Mouse (Mus musculus): ENCODE results near the gene Dpf3. TPM values are rescaled to one million over a fixed set of nuclear protein-coding genes. Genes with fewer than 3 reads are reported as not detected.

Gene Dpf3
- polyA plus RNA-seq, 1 experiment from 2014 or later, result 3.0 TPM

- 0 out of 2 replicates have a peak, but pooled peaks cover 3% of the 10 kb centered on the region for H3K9me3 ChIP-seq
- H3K4me1 ChIP-seq, result 0 out of 2 replicates have a peak, but pooled peaks cover 5% of the 10 kb centered on the region
- no peak overlapping the region for H3K4me3 ChIP-seq
- no peak for ATAC-seq (ENCODE audit: insufficient number of reproducible peaks, insufficient read depth, low FRiP score, low TSS enrichment, low read depth)
- H3K9ac ChIP-seq, result no peak overlapping the region
- H3K27ac ChIP-seq, result no peak overlapping the region
- H3K36me3 ChIP-seq, result no peaks in the 10 kb centered on the region
- no peak overlapping the region for H3K4me2 ChIP-seq
- H3K27me3 ChIP-seq, result no peaks in the 10 kb centered on the region
- 74% methylated on average over 4 of the region's 4 CpGs for WGBS
Observed at GRCm38 (mm10) chr12:83496336-83496735, 8.8 kb upstream of the Dpf3 start.

GRCm38 (mm10) chr12:83495961-83496282, 8.4 kb upstream of the Dpf3 start:
- H3K9me3 ChIP-seq, result 0 out of 2 replicates have a peak, but pooled peaks cover 4% of the 10 kb centered on the region
- 35% methylated on average over 9 of the region's 9 CpGs for WGBS
- no peaks in the 10 kb centered on the region for H3K36me3 ChIP-seq
- H3K9ac ChIP-seq, result no peak overlapping the region
- 0 out of 2 replicates have a peak, but pooled peaks cover 5% of the 10 kb centered on the region for H3K4me1 ChIP-seq
- ATAC-seq (ENCODE audit: insufficient number of reproducible peaks, insufficient read depth, low FRiP score, low TSS enrichment, low read depth), result no peak
- no peaks in the 10 kb centered on the region for H3K27me3 ChIP-seq
- H3K4me2 ChIP-seq, result no peak overlapping the region
- no peak overlapping the region for H3K27ac ChIP-seq
- no peak overlapping the region for H3K4me3 ChIP-seq

GRCm38 (mm10) chr12:83495248-83495960, 7.9 kb upstream of the Dpf3 start:
- no peaks in the 10 kb centered on the region for H3K27me3 ChIP-seq
- 70% methylated on average over 4 of the region's 4 CpGs for WGBS
- no peak for ATAC-seq (ENCODE audit: insufficient number of reproducible peaks, insufficient read depth, low FRiP score, low TSS enrichment, low read depth)

GRCm38 (mm10) chr12:83494196-83494595, 6.7 kb upstream of the Dpf3 start:
- Histone ChIP-seq H3K36me3 (no peaks in the 10 kb centered on the region), H3K9me3 (0 out of 2 replicates have a peak, but pooled peaks cover 4% of the 10 kb centered on the region), H3K4me1 (no peaks in the 10 kb centered on the region), H3K9ac (no peak overlapping the region), H3K4me2 (no peak overlapping the region), H3K4me3 (no peak overlapping the region), H3K27ac (no peak overlapping the region), H3K27me3 (peaks cover 7% of the 10 kb centered on the region)
- 79% methylated on average over 9 of the region's 9 CpGs for WGBS
- no peak for ATAC-seq (ENCODE audit: insufficient number of reproducible peaks, insufficient read depth, low FRiP score, low TSS enrichment, low read depth)

More at GRCm38 (mm10) chr12:83495248-83495960, 7.9 kb upstream of the Dpf3 start:
- H3K4me2 ChIP-seq, result no peak overlapping the region
- no peak overlapping the region for H3K27ac ChIP-seq
- no peaks in the 10 kb centered on the region for H3K36me3 ChIP-seq
- 0 out of 2 replicates have a peak, but pooled peaks cover 3% of the 10 kb centered on the region for H3K4me1 ChIP-seq
- H3K9ac ChIP-seq, result no peak overlapping the region
- H3K9me3 ChIP-seq, result 0 out of 2 replicates have a peak, but pooled peaks cover 4% of the 10 kb centered on the region
- H3K4me3 ChIP-seq, result no peak overlapping the region

- ATAC-seq (ENCODE audit: insufficient number of reproducible peaks, insufficient read depth, low FRiP score, low TSS enrichment, low read depth), result no peak
- no peak overlapping the region for H3K4me2 ChIP-seq
- H3K4me3 ChIP-seq, result no peak overlapping the region
- 76% methylated on average over 3 of the region's 3 CpGs for WGBS
- H3K4me1 ChIP-seq, result peaks cover 13% of the 10 kb centered on the region
- H3K36me3 ChIP-seq, result no peaks in the 10 kb centered on the region
- H3K27me3 ChIP-seq, result peaks cover 21% of the 10 kb centered on the region
- 0 out of 2 replicates have a peak, but pooled peaks cover 4% of the 10 kb centered on the region for H3K9me3 ChIP-seq
- no peak overlapping the region for H3K9ac ChIP-seq
- H3K27ac ChIP-seq, result no peak overlapping the region
Observed at GRCm38 (mm10) chr12:83492808-83493207, 5.3 kb upstream of the Dpf3 start.

- no peak overlapping the region for H3K4me2 ChIP-seq
- ATAC-seq (ENCODE audit: insufficient number of reproducible peaks, insufficient read depth, low FRiP score, low TSS enrichment, low read depth), result no peak
- H3K27me3 ChIP-seq, result peaks cover 22% of the 10 kb centered on the region
- H3K4me1 ChIP-seq, result peaks cover 15% of the 10 kb centered on the region
- H3K9ac ChIP-seq, result no peak overlapping the region
- no peaks in the 10 kb centered on the region for H3K36me3 ChIP-seq
- WGBS, result 66% methylated on average over 1 of the region's 1 CpGs
- H3K27ac ChIP-seq, result no peak overlapping the region
- H3K4me3 ChIP-seq, result no peak overlapping the region
- H3K9me3 ChIP-seq, result 0 out of 2 replicates have a peak, but pooled peaks cover 4% of the 10 kb centered on the region
Observed at GRCm38 (mm10) chr12:83491609-83492008, 4.1 kb upstream of the Dpf3 start.

GRCm38 (mm10) chr12:83489748-83490147, 2.2 kb upstream of the Dpf3 start:
- H3K36me3 ChIP-seq, result no peaks in the 10 kb centered on the region
- 26% methylated on average over 2 of the region's 2 CpGs for WGBS
- no peak overlapping the region for H3K27ac ChIP-seq
- ATAC-seq (ENCODE audit: insufficient number of reproducible peaks, insufficient read depth, low FRiP score, low TSS enrichment, low read depth), result no peak
- H3K4me3 ChIP-seq, result no peak overlapping the region
- no peak overlapping the region for H3K9ac ChIP-seq
- 0 out of 2 replicates have a peak, but pooled peaks cover 4% of the 10 kb centered on the region for H3K9me3 ChIP-seq
- peaks cover 31% of the 10 kb centered on the region for H3K4me1 ChIP-seq
- no peak overlapping the region for H3K4me2 ChIP-seq
- peaks cover 39% of the 10 kb centered on the region for H3K27me3 ChIP-seq

- Histone ChIP-seq H3K4me3 (peak overlapping the region; percentile 65), H3K4me1 (peaks cover 35% of the 10 kb centered on the region), H3K9ac (no peak overlapping the region), H3K4me2 (peak overlapping the region; percentile 100), H3K36me3 (no peaks in the 10 kb centered on the region), H3K27ac (no peak overlapping the region), H3K9me3 (0 out of 2 replicates have a peak, but pooled peaks cover 4% of the 10 kb centered on the region), H3K27me3 (peaks cover 51% of the 10 kb centered on the region)
- under 1% methylated on average over 29 of the region's 29 CpGs for WGBS
- no peak for ATAC-seq (ENCODE audit: insufficient number of reproducible peaks, insufficient read depth, low FRiP score, low TSS enrichment, low read depth)
Observed at GRCm38 (mm10) chr12:83488211-83488941, 860 bp upstream of the Dpf3 start.

GRCm38 (mm10) chr12:83486671-83487461, 650 bp downstream of the Dpf3 start:
- peak overlapping the region; percentile 70 for H3K9ac ChIP-seq
- H3K27me3 ChIP-seq, result peaks cover 58% of the 10 kb centered on the region
- under 1% methylated on average over 73 of the region's 73 CpGs for WGBS
- H3K36me3 ChIP-seq, result no peaks in the 10 kb centered on the region
- ATAC-seq (ENCODE audit: insufficient number of reproducible peaks, insufficient read depth, low FRiP score, low TSS enrichment, low read depth), result no peak; the same call in 1 of the 2 replicates
- 0 out of 2 replicates have a peak, but pooled peaks cover 4% of the 10 kb centered on the region for H3K9me3 ChIP-seq
- H3K4me3 ChIP-seq, result peak overlapping the region; percentile 65
- peaks cover 35% of the 10 kb centered on the region for H3K4me1 ChIP-seq
- peak overlapping the region; percentile 34; the same call in 1 of the 2 replicates for H3K27ac ChIP-seq
- H3K4me2 ChIP-seq, result peak overlapping the region; percentile 100

- Histone ChIP-seq H3K36me3 (no peaks in the 10 kb centered on the region), H3K4me2 (peak overlapping the region; percentile 100), H3K27ac (no peak overlapping the region), H3K4me1 (peaks cover 35% of the 10 kb centered on the region), H3K27me3 (peaks cover 58% of the 10 kb centered on the region), H3K9ac (peak overlapping the region; percentile 70), H3K4me3 (peak overlapping the region; percentile 65), H3K9me3 (no peaks in the 10 kb centered on the region)
- WGBS, result under 1% methylated on average over 53 of the region's 53 CpGs
- no peak for ATAC-seq (ENCODE audit: insufficient number of reproducible peaks, insufficient read depth, low FRiP score, low TSS enrichment, low read depth)
Observed at GRCm38 (mm10) chr12:83485911-83486670, 1.4 kb downstream of the Dpf3 start.
